Mouse (Mus musculus) heart, adult 18-20 months (tissue): ENCODE results near the gene Prss12. TPM values are rescaled to one million over a fixed set of nuclear protein-coding genes. Genes with fewer than 3 reads are reported as not detected.
A peak's percentile ranks its signal among the peaks of the same experiment; 100 is the strongest.

Source experiments
- DNase-seq, 2 experiments: peaks; one replicate each; pipeline ENCODE4 v3.0.0; 2021 to 2022; ENCODE audit warnings: mixed read lengths in 1 of 2
- total RNA-seq, 2 experiments: library from RNA; stranded (reverse); gene quantifications; 2 replicates each; pipeline ENCODE4 v1.2.3; 2021

Gene Prss12
- total RNA-seq, 2 experiments from 2014 or later = 0.67 to 1.2 TPM

DNA sequence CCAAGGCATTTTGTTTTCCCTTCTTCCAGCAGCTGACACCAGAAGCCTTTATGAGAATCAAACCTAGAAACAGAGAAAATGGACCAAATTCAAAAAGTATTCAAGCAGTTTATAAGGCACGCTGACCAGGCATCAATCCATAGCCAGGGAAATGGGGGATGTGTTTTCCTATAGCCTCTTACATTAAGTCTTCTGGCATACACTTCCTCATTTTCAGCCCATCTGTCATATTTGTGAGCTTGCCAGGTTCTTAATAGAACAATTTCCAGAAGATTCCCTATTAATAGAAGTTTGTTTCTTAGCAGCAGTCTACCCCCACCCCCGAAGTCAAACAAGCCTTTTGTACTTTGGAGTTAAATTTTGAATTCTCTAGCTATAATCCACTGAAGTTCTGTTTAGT lies 84.4 kb downstream of the Prss12 start:
- peak in 1 of 2 experiments; percentile 4 for DNase-seq

GRCm38 (mm10) chr3:123537279-123537678 lies 90.6 kb downstream of the Prss12 start:
- DNase-seq = no peak

DNA sequence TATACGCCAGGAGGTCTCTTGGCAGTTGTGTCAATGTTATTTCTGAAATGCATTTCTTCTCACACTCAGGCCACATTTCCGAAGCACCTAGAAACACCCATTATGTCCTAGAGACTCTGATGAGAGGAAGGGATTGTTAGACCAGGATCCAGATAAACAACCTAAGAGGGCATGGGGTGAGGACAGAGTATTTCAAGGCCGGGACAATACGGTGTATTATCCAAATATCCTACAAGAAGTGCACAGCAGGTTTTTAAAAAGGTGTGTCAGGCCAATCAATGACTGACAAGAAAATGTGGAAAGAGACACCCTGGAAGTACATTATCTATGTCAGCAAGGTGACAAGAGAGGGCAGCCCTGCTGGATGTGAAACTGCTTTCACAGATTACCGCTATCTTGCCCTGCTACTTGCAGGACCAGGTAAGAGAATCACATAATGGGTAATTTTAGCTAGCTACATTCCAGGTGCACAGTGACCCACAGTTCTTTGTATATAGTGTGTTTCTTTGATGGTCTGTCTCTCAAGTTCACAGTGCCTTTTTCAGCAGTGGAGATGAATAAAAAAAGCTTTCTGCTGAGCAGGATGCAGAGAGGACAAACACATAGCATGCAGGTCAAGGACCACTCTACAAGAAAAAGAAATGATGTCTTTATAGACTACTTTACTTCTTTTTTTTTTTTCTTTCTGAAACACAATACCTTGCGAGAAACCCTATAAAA lies 97.0 kb downstream of the Prss12 start:
- no peak for DNase-seq

- DNase-seq = no peak
Observed at GRCm38 (mm10) chr3:123550487-123550886, 103.8 kb downstream of the Prss12 start.

- no peak for DNase-seq
Observed at GRCm38 (mm10) chr3:123553872-123554271, 107.2 kb downstream of the Prss12 start.

- DNase-seq = no peak
Observed at GRCm38 (mm10) chr3:123555254-123555865, 108.6 kb downstream of the Prss12 start.

Other genes with a start within 250 kb of the Prss12 start
- 10 to 100 TPM; 73.4 to 88.1 TPM for gene Synpo2, start 210.8 kb upstream of the Prss12 start, total RNA-seq
- gene Sec24d, start 179.5 kb upstream of the Prss12 start, total RNA-seq = 10 to 100 TPM; 26.5 to 34.2 TPM
- 10 to 100 TPM; 13.7 to 14.8 TPM for gene Mettl14, start 60.8 kb upstream of the Prss12 start, total RNA-seq
- gene Ndst3, start 243.9 kb downstream of the Prss12 start, total RNA-seq = under 1 TPM; 0.07 to 0.08 TPM